In genomic region chr5:116274365-116274764, GRCm38 (mm10) we compare ENCODE assay signal across 17 mouse cellular contexts. TPM values are rescaled to one million over a fixed set of nuclear protein-coding genes. Genes with fewer than 3 reads are reported as not detected.
DNase-seq lines count a peak whose midpoint lies in the region; ATAC-seq lines count a peak whose summit lies in the region.
"Had no signal": no experiment of that assay in that cellular context is flagged by ENCODE, and none has a peak within 500 bp of the region (broad histone marks: within the 10 kb centered on the region; RNA-seq: fewer than 3 reads in every experiment).

No protein-coding gene starts in this region.

- H3K4me2 ChIP-seq in embryonic facial prominence, embryonic 14.5 days (ENCODE audit: low read depth, low read length): no peak overlapping the region
- no peak overlapping the region for H3K4me2 ChIP-seq in forebrain, embryonic 16.5 days (ENCODE audit: low read length)
- H3K4me2 ChIP-seq in intestine, embryonic 16.5 days (ENCODE audit: low read depth, low read length): no peak overlapping the region
- no peak overlapping the region for H3K4me2 ChIP-seq in neural tube, embryonic 15.5 days
- H3K4me2 ChIP-seq: limb, embryonic 13.5 days; lung, embryonic 15.5 days; neural tube, embryonic 12.5 days had no signal

- H3K36me3 ChIP-seq in embryonic facial prominence, embryonic 14.5 days (ENCODE audit: control insufficient read depth, insufficient read depth, low read length): no peaks in the 10 kb centered on the region
- no peaks in the 10 kb centered on the region for H3K36me3 ChIP-seq in forebrain, embryonic 16.5 days (ENCODE audit: control insufficient read depth, insufficient read depth)
- no peaks in the 10 kb centered on the region for H3K36me3 ChIP-seq in intestine, embryonic 16.5 days (ENCODE audit: control insufficient read depth, insufficient read depth, low read length)
- no peaks in the 10 kb centered on the region for H3K36me3 ChIP-seq in neural tube, embryonic 15.5 days
- H3K36me3 ChIP-seq: limb, embryonic 13.5 days; lung, embryonic 15.5 days; neural tube, embryonic 12.5 days had no signal

- no peaks in the 10 kb centered on the region for H3K27me3 ChIP-seq in embryonic facial prominence, embryonic 14.5 days (replicated peaks; ENCODE audit: control insufficient read depth, insufficient read depth, low read length)
- H3K27me3 ChIP-seq in forebrain, embryonic 16.5 days (replicated peaks; ENCODE audit: control insufficient read depth, insufficient read depth, low read length): no peaks in the 10 kb centered on the region
- no peaks in the 10 kb centered on the region for H3K27me3 ChIP-seq in intestine, embryonic 16.5 days (replicated peaks; ENCODE audit: control insufficient read depth, insufficient read depth, low read length)
- no peaks in the 10 kb centered on the region for H3K27me3 ChIP-seq in neural tube, embryonic 15.5 days (replicated peaks)
- H3K27me3 ChIP-seq: limb, embryonic 13.5 days; lung, embryonic 15.5 days; neural tube, embryonic 12.5 days; Patski had no signal

- H3K9ac ChIP-seq in embryonic facial prominence, embryonic 14.5 days (ENCODE audit: low read depth, low read length): no peak overlapping the region
- H3K9ac ChIP-seq in forebrain, embryonic 16.5 days (replicated peaks; ENCODE audit: low read depth, low read length): no peak overlapping the region
- H3K9ac ChIP-seq in intestine, embryonic 16.5 days (ENCODE audit: low read depth, low read length): no peak overlapping the region
- H3K9ac ChIP-seq in neural tube, embryonic 15.5 days (replicated peaks): no peak overlapping the region
- H3K9ac ChIP-seq: limb, embryonic 13.5 days; lung, embryonic 15.5 days; neural tube, embryonic 12.5 days had no signal

- 0 out of 2 replicates have a peak, but pooled peaks cover 4% of the 10 kb centered on the region for H3K4me1 ChIP-seq in embryonic facial prominence, embryonic 14.5 days (ENCODE audit: control insufficient read depth, insufficient read depth, low read length)
- peaks cover 39% of the 10 kb centered on the region for H3K4me1 ChIP-seq in forebrain, embryonic 16.5 days (replicated peaks; ENCODE audit: control insufficient read depth, insufficient read depth, low read length)
- peaks cover 3% of the 10 kb centered on the region; the same call in 1 of the 2 replicates for H3K4me1 ChIP-seq in intestine, embryonic 16.5 days (ENCODE audit: control insufficient read depth, insufficient read depth, low read length)
- H3K4me1 ChIP-seq in neural tube, embryonic 15.5 days: peaks cover 42% of the 10 kb centered on the region

- 34% methylated on average over 5 of the region's 5 CpGs for WGBS in embryonic facial prominence, embryonic 14.5 days
- WGBS in forebrain, embryonic 16.5 days: 20% methylated on average over 5 of the region's 5 CpGs
- WGBS in intestine, embryonic 16.5 days: 52% methylated on average over 5 of the region's 5 CpGs
- WGBS in neural tube, embryonic 15.5 days: 43% methylated on average over 5 of the region's 5 CpGs

- H3K27ac ChIP-seq in embryonic facial prominence, embryonic 14.5 days (replicated peaks; ENCODE audit: low read depth, low read length): peak overlapping the region; percentile 6; the same call in 1 of the 2 replicates
- H3K27ac ChIP-seq in forebrain, embryonic 16.5 days (ENCODE audit: low read length): peak overlapping the region; percentile 4; the same call in 1 of the 2 replicates
- 0 out of 2 replicates have a peak overlapping the region, but pooled peaks have one; percentile 1 for H3K27ac ChIP-seq in intestine, embryonic 16.5 days (ENCODE audit: low read length)
- H3K27ac ChIP-seq in neural tube, embryonic 15.5 days (replicated peaks): peak overlapping the region; percentile 69
- H3K27ac ChIP-seq: limb, embryonic 13.5 days; lung, embryonic 15.5 days; neural tube, embryonic 12.5 days had no signal

- peaks cover 6% of the 10 kb centered on the region; the same call in 1 of the 2 replicates for H3K9me3 ChIP-seq in embryonic facial prominence, embryonic 14.5 days (ENCODE audit: control insufficient read depth, low read length)
- H3K9me3 ChIP-seq in forebrain, embryonic 16.5 days (ENCODE audit: control insufficient read depth, low read length): peaks cover 6% of the 10 kb centered on the region
- peaks cover 6% of the 10 kb centered on the region; the same call in 1 of the 2 replicates for H3K9me3 ChIP-seq in intestine, embryonic 16.5 days (ENCODE audit: control insufficient read depth, low read length)
- H3K9me3 ChIP-seq in neural tube, embryonic 15.5 days (replicated peaks): no peaks in the 10 kb centered on the region
- H3K9me3 ChIP-seq: lung, embryonic 15.5 days; neural tube, embryonic 12.5 days had no signal

- no peak overlapping the region for H3K4me3 ChIP-seq in embryonic facial prominence, embryonic 14.5 days (ENCODE audit: low read depth, low read length)
- no peak overlapping the region for H3K4me3 ChIP-seq in forebrain, embryonic 16.5 days (replicated peaks; ENCODE audit: low read length)
- H3K4me3 ChIP-seq in intestine, embryonic 16.5 days (ENCODE audit: low read length): no peak overlapping the region
- no peak overlapping the region for H3K4me3 ChIP-seq in neural tube, embryonic 15.5 days (replicated peaks)
- H3K4me3 ChIP-seq: limb, embryonic 13.5 days; lung, embryonic 15.5 days; neural tube, embryonic 12.5 days had no signal

- peak; percentile 20; the same call in 1 of the 2 replicates for ATAC-seq in embryonic facial prominence, embryonic 14.5 days (ENCODE audit: low read depth)
- peak; percentile 29 for ATAC-seq in forebrain, embryonic 16.5 days
- no peak for ATAC-seq in intestine, embryonic 16.5 days
- no peak; the same call in 1 of the 2 replicates for ATAC-seq in neural tube, embryonic 15.5 days (ENCODE audit: low FRiP score)
- ATAC-seq: Patski had no signal

- no peak for DNase-seq in embryonic facial prominence, embryonic 14.5 days (ENCODE audit: low spot score)
- DNase-seq in cerebellum, postnatal 25 days: no peak
- no peak for DNase-seq in gastrocnemius, postnatal 25 days
- DNase-seq in layer of hippocampus, adult 8-10 months (ENCODE audit: low spot score in 2 of 2): no peak
- DNase-seq: heart, postnatal 4 days; kidney, postnatal 14 days; layer of hippocampus, postnatal 36 days; thymus, postnatal 36 days had no signal

RNA-seq across cellular contexts. Expression of gene Ccdc60, which starts 14.4 kb away (rescaled TPM):
- 1.1 and 1.9 TPM in 2 replicates for polyA plus RNA-seq in embryonic facial prominence, embryonic 14.5 days (2014; fragmentation: Nextera tagmentation; extraction: Ambion mirVana)
- 0.78 and 0.92 TPM in 2 replicates for polyA plus RNA-seq in forebrain, embryonic 16.5 days (2015; fragmentation: Nextera tagmentation; extraction: Ambion mirVana)
- 1.6 TPM in 2 replicates for polyA plus RNA-seq in intestine, embryonic 16.5 days (2015; fragmentation: Nextera tagmentation; extraction: Ambion mirVana)
- polyA plus RNA-seq in neural tube, embryonic 15.5 days (2015; fragmentation: Nextera tagmentation; extraction: Ambion mirVana): 1.3 and 1.4 TPM in 2 replicates
- not detected for total RNA-seq in gastrocnemius, postnatal 25 days (2021)
- under 1 TPM; 0.14 to 0.52 (median 0.38) TPM for total RNA-seq in layer of hippocampus, adult 8-10 months (2022)
- total RNA-seq: adrenal gland, adult 18-20 months; megakaryocyte, adult 5-6 weeks had no signal
- polyA plus RNA-seq: Patski had no signal

Comparison
In these comparisons a context has a peak if more than half of its experiments do, and no peak if none do; other contexts are left out.
1. ATAC-seq: peak in embryonic facial prominence, embryonic 14.5 days (single experiment) and forebrain, embryonic 16.5 days (single experiment); none in intestine, embryonic 16.5 days (single experiment) and neural tube, embryonic 15.5 days (single experiment).
2. H3K27ac ChIP-seq: peak in every context shown above with its lines; median percentile 69 in neural tube, embryonic 15.5 days; 6 in embryonic facial prominence, embryonic 14.5 days; 4 in forebrain, embryonic 16.5 days; 1 in intestine, embryonic 16.5 days.